Mouse (Mus musculus) gonadal fat pad, adult 2 months (tissue): ENCODE data around the gene Nes. TPM values are rescaled to one million over a fixed set of nuclear protein-coding genes. Genes with fewer than 3 reads are reported as not detected.

Experiments
- DNase-seq: peaks from one replicate; pipeline ENCODE4 v3.0.0-alpha.2; 2012; ENCODE audit warnings: low read depth
- polyA plus RNA-seq: library from polyadenylated mRNA; depleted of rRNA; stranded (reverse); fragments of >200 nt; gene quantifications from 2 replicates; pipeline ENCODE4 v1.2.3, GENCODE M21; 2012; rRNA removed

The Nes gene
- polyA plus RNA-seq, result 5.0 and 6.1 TPM in 2 replicates

DNA sequence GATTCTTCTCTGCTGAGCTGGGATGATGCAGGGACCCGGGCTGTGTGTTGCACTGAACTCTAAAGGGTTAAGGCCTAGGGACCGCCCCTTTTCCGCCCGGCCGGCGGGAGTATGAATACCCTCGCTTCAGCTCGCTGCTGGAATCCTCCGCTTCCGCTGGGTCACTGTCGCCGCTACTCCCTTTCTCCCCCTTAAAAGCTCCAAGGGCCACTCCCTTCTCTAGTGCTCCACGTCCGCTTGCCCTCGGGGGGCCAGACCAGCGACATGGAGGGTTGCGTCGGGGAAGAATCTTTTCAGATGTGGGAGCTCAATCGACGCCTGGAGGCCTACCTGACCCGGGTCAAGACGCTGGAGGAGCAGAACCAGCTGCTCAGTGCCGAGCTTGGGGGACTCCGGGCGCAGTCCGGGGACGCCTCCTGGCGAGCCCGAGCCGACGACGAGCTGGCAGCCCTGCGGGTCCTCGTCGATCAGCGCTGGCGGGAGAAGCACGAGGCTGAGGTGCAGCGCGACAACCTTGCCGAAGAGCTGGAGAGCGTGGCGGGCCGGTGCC lies at the start of gene Nes:
TSS of gene Nes (plus strand) at position 140 of the 550 bp plus-strand sequence.
- DNase-seq, result no peak

DNA sequence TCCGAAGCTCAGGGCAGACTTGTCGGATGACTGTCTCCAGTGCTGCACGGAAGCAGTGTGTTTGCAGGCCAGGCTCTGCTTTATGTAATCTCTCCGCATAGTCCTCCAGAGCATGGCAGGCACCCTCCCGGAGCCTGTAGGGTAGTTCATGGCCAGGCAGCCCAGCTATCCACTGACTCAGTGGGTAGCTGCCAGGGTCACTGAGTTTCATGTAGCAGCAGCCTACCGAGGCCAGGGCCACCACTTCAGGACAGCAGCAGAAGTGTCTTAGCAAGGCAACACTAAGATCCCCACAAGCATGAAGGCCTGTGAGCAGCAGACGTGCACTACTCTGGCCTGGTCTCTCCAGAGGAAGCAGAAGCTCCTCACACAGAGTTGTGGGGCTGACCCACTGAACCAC lies 45.9 kb upstream of the Nes start:
- DNase-seq, result no peak

GRCm38 (mm10) chr3:87927452-87927851 lies 43.4 kb upstream of the Nes start:
- no peak for DNase-seq

GRCm38 (mm10) chr3:87929341-87930077 lies 41.4 kb upstream of the Nes start:
- DNase-seq, result no peak

GRCm38 (mm10) chr3:87930078-87930795 lies 40.6 kb upstream of the Nes start, which contains the start of the genes Isg20l2 and Rrnad1:
Gene Isg20l2, plus strand, starts transcription at chr3:87930314.
Gene Rrnad1, minus strand, starts transcription at chr3:87930717.
- no peak for DNase-seq

DNA sequence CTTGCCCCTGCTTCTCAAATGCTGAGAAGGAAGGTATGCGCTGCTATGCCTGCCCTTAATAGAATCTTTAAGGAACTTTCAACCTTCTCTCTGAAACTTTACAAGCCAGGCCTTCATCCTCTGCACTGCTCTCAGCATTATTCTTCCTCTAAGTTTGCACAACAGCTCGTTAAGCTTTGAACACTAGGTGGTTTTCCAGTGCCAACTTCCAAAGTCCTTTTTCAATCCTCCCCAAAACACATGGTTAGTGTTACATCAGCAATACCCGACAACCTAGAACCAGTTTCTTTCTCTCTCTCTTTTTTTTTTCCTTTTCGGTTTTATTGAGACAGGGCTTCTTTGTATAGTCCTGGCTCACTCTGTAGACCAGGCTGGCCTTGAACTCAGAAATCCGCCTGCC lies 36.9 kb upstream of the Nes start:
- no peak for DNase-seq

DNA sequence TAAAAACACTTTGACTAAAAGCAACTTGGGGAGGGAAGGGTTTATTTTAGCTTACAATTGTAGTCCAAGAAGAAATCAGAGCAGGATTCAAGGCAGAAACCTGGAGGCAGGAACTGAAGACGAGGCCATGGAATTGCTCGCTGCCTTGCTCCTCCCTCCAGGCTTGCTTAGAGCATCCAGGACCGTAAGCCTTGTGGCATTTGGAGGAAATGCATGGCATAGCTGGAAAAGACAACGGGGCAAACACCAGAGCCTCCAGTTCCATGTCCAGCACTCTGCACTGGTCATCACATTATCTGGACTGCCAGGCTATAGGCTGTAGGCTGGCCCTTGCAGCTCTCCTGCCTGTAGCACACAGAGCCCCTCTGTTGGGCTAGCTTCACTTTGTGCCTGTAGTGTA lies 36.4 kb upstream of the Nes start:
- DNase-seq, result no peak

DNA sequence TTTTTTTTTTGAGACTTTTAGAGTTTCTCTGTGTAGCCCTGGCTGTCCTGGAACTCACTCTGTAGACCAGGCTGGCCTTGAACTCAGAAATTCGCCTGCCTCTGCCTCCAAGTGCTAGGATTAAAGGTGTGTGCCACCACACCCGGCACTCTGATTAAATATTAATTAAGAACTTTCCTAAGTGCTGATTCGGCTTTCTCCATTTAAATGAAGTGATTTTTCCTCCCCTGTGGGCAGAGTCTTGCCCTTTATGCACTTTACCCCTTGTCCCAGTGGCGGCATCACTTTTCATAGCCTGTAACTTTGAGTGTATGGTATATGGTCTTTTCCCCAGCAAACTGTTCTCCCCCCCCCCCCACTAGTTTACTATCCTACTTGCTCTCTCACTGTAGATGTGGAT lies 35.7 kb upstream of the Nes start:
- DNase-seq, result no peak

DNA sequence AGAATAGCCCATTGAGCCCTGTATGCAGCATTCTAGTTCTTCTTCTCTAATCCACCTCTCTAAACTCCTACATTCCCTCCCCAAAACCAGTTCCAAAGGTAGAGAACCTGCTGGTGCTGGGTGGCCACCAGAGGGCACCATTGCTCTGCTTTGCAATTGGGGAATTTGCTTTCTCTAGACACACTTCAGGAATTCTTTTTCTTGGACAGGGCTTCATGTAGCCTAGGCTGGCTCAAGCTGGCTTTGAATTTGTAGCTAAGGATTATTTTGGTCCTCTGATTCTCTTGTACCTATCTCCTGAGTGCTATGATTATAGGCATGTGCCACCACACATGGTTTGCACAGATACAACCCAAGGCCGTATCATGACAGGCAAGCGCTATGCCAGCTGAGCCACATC lies 35.1 kb upstream of the Nes start:
- DNase-seq, result no peak

GRCm38 (mm10) chr3:87940611-87941010 lies 30.3 kb upstream of the Nes start:
- no peak for DNase-seq

GRCm38 (mm10) chr3:87942471-87942870 lies 28.4 kb upstream of the Nes start:
- no peak for DNase-seq

GRCm38 (mm10) chr3:87943586-87943985 lies 27.3 kb upstream of the Nes start:
- DNase-seq, result no peak

DNA sequence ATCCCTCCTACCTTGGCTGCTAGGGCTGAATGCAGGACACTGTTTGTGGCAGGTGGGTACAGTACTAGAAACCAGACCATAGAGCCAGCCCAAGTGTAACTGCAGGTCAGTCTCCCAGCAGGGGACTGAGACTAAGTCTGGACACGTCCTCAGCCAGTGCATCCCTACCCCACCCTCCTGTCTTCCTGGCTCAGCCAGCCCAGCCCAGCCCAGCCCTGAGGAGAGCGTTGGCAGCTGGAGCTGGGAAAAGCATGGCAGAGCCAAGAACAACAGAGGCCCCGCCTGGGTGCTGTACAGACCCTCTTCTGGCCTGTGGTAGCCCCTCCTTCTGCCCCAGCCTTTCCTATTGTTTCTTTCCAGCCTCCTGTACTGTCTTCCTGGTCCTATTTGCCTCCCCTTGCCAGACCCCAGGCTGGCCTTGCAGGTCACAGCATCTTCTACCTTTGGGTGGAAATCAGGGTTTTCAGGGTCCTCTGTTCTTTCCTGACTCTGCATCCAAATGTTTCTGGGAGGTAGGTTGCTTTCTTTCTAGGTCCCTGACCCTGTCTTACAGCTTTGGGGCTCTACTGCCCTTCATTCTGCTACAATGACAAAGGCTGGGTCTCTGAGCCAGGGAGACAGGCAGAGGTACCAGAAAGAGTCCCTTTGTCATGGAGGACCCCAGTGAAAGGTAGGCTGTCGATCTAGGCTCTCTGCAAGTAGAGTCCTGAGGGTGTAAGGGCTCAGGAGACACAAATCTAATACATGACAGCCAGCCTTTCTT lies 25.9 kb upstream of the Nes start:
- DNase-seq, result no peak

DNA sequence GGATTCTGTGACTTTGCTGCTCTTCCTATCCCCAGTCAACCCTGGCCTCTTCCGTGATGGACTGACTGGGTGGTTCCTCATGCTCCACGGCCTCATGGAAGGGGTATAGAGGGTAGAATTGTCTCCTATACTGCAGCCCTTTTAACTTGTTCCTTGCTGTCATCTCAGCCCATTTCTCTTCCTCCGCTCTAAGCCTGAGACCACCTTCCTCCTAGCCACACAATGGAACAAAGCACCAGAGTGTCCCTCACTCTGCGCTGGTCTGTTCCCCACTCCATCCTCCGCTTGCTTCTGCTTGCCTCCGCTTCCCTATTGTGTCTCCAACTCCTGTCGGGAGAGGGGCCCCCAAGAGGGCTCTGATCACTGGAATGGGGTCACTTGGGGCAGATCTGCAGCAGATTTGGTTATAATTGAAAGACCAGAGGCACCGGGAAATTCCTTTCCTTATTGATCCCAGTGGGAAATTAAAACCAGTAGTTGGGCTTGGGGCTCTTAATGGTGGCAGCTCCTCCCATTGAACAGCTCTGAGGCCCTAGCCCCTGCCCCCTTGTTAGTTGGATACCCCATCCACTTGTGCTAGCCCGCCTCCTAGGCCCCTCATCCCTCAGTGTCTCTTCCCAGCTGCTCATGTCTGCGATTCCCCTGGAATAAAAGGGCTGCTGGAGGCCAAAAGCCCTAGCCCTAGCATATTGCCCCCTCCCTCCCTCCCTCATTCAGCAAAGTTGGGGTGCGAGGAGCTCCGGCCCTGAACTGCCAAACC lies 24.9 kb upstream of the Nes start:
- DNase-seq, result no peak

DNA sequence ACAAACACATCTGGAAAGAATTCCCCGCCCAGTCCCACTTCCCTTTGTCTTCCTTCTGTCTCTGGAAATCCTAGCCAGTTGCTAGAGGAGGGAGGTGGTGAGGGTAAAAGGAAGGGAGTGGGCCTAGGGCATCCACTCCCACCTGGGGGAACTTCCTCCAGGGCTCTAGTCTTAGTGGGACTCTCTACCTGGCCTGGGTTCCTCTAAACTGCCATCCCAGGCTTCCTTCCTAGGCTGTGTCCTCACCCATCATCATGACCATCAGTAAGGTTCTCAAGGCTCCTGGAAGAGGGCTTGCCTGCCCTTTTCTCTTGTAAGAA lies 24.4 kb upstream of the Nes start:
- no peak for DNase-seq

GRCm38 (mm10) chr3:87947056-87947810 lies 23.6 kb upstream of the Nes start:
- no peak for DNase-seq

DNA sequence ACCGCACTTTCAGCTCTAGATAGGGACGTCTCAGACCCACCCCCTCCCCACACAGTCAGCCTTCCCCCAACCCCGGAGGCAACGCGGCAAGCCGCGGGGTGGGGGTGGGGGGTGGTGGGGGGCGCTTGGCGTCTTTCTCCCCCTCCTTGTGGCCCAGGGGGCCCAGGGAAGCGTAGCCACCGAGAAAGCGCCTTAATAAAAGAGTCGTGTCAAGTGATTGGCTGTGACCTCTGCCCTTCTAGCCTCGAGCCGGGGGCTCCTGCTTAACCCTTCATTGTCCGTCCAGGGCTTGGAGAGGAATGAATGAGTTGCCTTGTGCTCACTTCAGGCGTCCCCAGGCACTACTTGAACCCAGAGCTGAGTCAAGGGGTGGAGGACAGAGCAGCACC lies 23.1 kb upstream of the Nes start:
- DNase-seq, result no peak

GRCm38 (mm10) chr3:87948378-87949265 lies 22.3 kb upstream of the Nes start, which contains the start of gene Crabp2:
Gene Crabp2, plus strand, starts transcription at chr3:87948666.
- DNase-seq, result no peak

GRCm38 (mm10) chr3:87949266-87949954 lies 21.5 kb upstream of the Nes start:
- DNase-seq, result no peak
